Mouse (Mus musculus): Measurements from ENCODE around the gene Derl3.
A peak's percentile ranks its signal among the peaks of the same experiment; 100 is the strongest.
"Not testable (repeated sequence)": the region's sequence is repeated elsewhere in the genome, so short reads cannot be mapped to it uniquely, and the experiment has no call there.

Derl3 gene

GRCm38 (mm10) chr10:75872915-75873542, 20.2 kb upstream of the Derl3 start:
- peak; percentile 75 for DNase-seq (ENCODE audit: low spot score)

GRCm38 (mm10) chr10:75873543-75874170, 19.6 kb upstream of the Derl3 start:
- no peak for DNase-seq (ENCODE audit: low spot score)

- no peak for DNase-seq (ENCODE audit: low spot score)
Measured at GRCm38 (mm10) chr10:75878836-75879235, 14.4 kb upstream of the Derl3 start.

- no peak for DNase-seq (ENCODE audit: low spot score)
Measured at GRCm38 (mm10) chr10:75880351-75880750, 12.9 kb upstream of the Derl3 start.

GRCm38 (mm10) chr10:75880771-75881577, 12.2 kb upstream of the Derl3 start:
- no peak for DNase-seq (ENCODE audit: low spot score)

GRCm38 (mm10) chr10:75881578-75882432, 11.4 kb upstream of the Derl3 start:
- no peak for DNase-seq (ENCODE audit: low spot score)

- no peak for DNase-seq (ENCODE audit: low spot score)
Measured at GRCm38 (mm10) chr10:75882433-75883231, 10.6 kb upstream of the Derl3 start.

- DNase-seq (ENCODE audit: low spot score), result peak; percentile 84
Measured at GRCm38 (mm10) chr10:75883232-75883552, 10.0 kb upstream of the Derl3 start.

GRCm38 (mm10) chr10:75884742-75885141, 8.5 kb upstream of the Derl3 start:
- DNase-seq (ENCODE audit: low spot score), result no peak

- not testable (repeated sequence) for DNase-seq (ENCODE audit: low spot score)
Measured at GRCm38 (mm10) chr10:75887504-75887903, 5.7 kb upstream of the Derl3 start.

- no peak for DNase-seq (ENCODE audit: low spot score)
Measured at GRCm38 (mm10) chr10:75889406-75890153, 3.6 kb upstream of the Derl3 start.

GRCm38 (mm10) chr10:75894601-75895000, 1.4 kb downstream of the Derl3 start:
- DNase-seq (ENCODE audit: low spot score), result no peak

GRCm38 (mm10) chr10:75895730-75896129, 2.5 kb downstream of the Derl3 start:
- no peak for DNase-seq (ENCODE audit: low spot score)

GRCm38 (mm10) chr10:75896208-75896607, 3.0 kb downstream of the Derl3 start:
- no peak for DNase-seq (ENCODE audit: low spot score)

GRCm38 (mm10) chr10:75897373-75897772, 4.2 kb downstream of the Derl3 start:
- DNase-seq (ENCODE audit: low spot score), result peak; percentile 77

GRCm38 (mm10) chr10:75898039-75898564, 4.9 kb downstream of the Derl3 start:
- DNase-seq (ENCODE audit: low spot score), result no peak

GRCm38 (mm10) chr10:75898846-75899245, 5.6 kb downstream of the Derl3 start:
- peak; percentile 54 for DNase-seq (ENCODE audit: low spot score)

GRCm38 (mm10) chr10:75904391-75904790, 11.2 kb downstream of the Derl3 start:
- no peak for DNase-seq (ENCODE audit: low spot score)

GRCm38 (mm10) chr10:75906882-75907281, 13.7 kb downstream of the Derl3 start:
- no peak for DNase-seq (ENCODE audit: low spot score)

- no peak for DNase-seq (ENCODE audit: low spot score)
Measured at GRCm38 (mm10) chr10:75910698-75911097, 17.5 kb downstream of the Derl3 start.
